Mouse (Mus musculus) cerebral cortex, adult 2 months (tissue): ENCODE results near the gene Tnfrsf12a.

Experiments
- WGBS: fragments of 180-500 bp; shearing (Covaris S2); methylation state at CpG from one replicate; pipeline ENCODE4 v1.1.7; 2018; 5-methylcytosine and 5-hydroxymethylcytosine counted together

Gene Tnfrsf12a

DNA sequence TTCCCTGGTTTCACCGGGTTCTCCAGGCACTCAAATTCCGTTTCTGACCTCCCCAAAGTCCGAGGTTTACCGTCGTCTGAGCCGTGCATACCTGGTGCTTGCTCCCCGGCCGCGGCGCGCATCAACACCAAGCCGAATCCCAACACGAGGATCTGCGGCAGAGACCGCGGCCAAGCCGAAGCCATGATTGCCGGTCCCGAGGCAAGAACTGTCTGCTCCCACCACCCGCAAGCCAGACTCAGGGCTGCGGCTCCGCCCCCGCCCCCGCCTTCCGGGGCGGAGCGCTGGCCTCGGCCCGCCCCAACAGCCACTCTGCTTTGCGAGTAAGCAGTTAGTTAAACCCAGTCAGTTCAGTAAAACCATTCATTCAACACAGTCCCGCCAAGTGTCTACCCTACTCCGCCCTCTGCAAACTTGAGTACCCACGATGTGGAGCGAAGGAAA lies at the start of gene Tnfrsf12a:
TSS of gene Tnfrsf12a (minus strand) at position 233 of the 444 bp plus-strand sequence.
- WGBS, result 1% methylated on average over 34 of the region's 34 CpGs

DNA sequence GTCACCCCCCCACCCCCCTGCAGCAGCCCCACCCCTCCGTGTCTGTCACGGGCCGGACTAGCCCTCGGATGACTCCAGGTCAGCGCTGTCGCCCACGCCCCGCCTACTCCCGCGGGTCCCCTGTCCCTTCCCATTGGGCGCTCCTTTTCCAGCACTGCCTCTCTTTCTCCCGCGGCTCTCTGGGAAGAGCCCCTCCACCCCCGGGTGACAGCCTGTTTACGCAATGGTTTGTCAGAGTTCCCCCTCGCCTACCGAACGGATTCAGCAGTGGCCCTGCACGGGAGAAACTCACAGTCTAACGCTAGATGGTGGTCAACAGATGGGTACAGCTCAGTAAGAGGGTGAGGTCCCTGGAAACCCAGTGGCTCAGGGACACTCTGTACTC lies 49.5 kb upstream of the Tnfrsf12a start:
- under 1% methylated on average over 19 of the region's 20 CpGs for WGBS

DNA sequence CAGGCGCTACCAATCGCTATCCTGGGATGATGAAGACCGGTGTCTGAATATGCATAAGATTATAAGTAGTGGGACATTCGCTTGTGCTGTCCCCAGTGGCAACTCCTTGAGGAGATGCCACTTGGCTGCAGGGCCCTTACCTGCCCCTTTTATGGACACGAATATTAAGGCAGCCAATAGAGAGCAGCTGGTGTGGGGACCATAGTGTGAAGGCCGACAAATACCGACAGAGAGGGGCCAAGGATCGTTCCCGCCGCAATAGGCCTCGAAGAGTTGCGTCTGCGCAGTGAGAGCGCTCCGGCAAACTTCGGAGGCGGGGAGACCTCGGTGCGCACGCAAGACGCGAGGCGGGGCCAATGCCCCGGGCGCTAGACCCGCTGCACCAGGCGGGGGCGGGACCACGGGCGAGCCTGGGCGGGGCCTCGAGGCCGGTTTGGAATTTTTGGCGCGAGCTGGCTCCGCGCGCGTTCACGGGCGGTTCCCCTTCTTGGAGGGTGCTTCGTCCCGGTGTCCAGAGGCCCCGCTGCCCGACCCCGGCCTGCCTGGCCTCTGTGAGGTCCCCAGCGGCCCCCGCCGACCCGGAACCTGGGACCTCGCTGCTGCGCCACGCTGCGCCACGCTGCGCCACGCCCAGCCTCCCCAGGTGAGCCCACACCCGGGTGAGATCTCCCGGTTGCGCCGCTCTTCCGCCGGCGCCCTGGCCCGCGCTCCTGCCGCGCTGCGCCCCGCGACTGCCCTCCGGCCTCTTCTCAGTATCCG lies 48.9 kb upstream of the Tnfrsf12a start, which contains the start of gene Pkmyt1:
TSS of gene Pkmyt1 (plus strand) at position 338 of the 759 bp plus-strand sequence.
- under 1% methylated on average over 72 of the region's 73 CpGs for WGBS

DNA sequence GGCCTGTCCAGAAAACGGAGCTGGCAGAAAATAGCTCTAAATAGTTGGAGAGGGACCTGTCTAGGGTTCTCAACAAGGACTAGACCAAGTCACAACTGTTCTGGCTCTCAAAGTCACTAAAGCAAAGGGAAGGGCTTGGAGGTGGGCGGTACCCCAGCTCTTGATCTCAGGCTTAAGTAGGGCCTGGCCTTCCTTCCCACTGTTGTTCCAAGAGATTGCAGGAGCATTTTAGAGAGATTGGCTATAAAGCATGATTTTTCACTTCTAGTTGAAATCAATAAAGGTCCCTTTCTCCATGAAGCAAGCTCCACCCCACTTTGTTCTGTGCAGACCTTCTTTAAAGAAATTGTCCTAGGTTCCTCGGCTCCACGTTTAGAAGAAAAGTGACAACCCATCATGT lies 48.2 kb upstream of the Tnfrsf12a start:
- WGBS, result 60% methylated on average over 4 of the region's 4 CpGs

DNA sequence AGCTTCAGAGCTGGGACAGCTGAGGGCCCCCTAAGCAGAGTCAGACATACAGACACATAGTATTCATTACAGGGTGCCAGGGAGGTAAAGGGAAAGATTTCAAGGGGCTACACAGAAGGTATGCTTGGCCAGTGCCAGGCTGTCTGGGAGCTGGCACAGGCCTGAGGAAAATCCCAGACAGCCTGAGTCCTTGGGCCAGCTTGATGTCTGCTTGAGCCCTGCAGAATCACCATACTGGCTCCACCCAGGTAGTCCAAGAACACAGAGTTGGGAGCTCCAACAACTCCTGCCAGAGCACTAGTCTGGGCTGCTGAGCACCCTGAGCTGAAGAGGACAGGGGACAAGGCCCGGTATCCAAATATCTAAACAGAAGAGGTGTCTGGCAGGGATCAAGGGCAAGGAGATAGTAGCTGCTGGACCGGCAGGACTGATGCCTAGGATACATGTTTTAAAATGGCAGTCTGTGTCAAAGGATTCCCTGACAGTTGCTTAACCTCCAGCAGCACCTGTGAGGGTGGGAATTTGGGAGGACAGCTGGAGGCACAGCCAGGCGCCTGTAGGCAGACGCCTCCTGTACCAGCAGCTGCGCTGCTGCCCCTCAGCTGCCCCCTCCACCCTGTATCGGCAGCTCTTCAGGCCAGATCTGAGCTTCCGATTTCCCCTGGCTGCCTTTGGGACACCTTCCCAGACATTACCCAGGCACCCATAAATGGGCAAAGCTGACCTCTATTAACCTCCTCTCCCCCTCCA lies 45.3 kb upstream of the Tnfrsf12a start, which contains the start of gene 1520401A03Rik:
TSS of gene 1520401A03Rik (minus strand) at position 408 of the 750 bp plus-strand sequence.
- 93% methylated on average over 7 of the region's 7 CpGs for WGBS

DNA sequence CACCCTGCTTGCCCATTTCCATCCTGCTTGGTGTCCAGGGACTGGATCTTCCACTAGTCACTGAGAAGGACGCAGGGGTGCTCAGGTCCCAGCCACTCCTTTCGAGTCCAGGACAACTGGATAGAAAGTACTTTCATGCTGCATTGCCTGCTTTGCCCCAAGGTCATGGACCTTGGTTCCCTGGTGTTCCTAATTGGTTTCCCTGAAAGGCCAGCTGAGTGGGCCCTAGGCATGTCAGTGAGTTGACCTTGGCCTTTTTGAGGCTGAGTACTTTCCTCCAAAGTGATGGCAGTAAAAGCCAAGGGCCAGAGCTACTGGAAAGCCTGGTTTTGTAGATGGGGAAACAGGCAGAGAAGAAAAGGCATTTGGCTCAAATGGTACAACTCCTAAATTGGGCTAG lies 44.6 kb upstream of the Tnfrsf12a start:
- WGBS, result 92% methylated on average over 2 of the region's 2 CpGs

DNA sequence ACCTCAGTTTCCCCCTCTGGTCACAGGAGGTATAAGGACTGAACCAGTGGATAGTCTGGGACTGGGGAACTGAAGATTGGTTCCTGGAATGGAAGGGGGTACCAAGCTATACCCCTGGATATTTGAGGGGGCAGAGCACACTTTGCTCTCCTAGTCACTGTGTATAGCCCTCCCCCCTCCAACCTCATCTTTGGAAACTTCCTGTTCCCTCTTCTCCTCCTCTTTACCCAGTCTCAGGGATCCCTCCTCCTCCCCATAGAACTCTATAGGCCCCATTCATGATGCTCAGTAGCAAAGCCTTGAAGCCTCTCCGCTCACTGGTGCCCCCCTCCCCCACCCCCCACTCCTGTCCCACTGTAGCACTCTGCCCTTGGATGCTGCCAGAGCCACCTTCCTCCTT lies 42.2 kb upstream of the Tnfrsf12a start:
- 43% methylated on average over 1 of the region's 1 CpGs for WGBS

DNA sequence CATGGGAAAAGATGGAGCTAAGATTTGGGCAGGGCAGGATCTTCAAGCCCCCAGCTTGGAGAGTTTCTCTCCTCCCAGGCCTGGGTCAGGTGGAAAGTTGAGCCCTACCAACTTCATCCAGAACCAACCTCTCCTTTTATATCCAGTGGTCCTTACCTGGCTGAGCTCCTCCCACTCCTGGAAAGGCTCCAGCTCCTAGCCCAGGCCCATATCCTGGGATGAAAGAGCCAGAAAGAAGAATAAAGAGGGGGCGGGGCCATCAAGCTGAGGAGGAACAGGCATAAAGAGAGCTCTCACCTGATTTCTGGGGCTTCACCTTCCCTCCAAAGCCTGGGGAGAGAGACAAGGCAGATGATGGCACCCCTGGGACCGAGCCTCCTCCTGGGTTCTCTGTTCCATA lies 39.7 kb upstream of the Tnfrsf12a start:
- WGBS, result 83% methylated on average over 2 of the region's 2 CpGs

DNA sequence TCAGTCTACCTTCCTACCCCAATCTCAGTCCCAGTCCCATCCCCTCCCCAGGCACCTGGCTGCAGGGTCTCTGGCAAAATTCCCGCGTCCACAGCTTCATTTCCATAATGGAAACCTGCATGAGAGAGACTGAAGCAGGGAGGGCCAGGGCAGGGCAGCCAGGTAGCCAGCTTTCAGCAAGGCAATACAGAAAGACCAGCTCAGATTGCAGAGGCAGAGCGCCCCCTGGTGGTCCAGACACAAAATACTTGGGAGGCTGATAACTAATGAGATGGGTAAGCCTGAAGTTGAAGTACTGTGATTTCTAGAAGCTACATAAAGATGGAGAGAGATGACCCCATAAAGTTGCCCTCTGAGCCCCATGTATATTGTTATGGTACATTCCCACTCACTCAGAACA lies 28.9 kb upstream of the Tnfrsf12a start:
- WGBS, result 16% methylated on average over 3 of the region's 3 CpGs

DNA sequence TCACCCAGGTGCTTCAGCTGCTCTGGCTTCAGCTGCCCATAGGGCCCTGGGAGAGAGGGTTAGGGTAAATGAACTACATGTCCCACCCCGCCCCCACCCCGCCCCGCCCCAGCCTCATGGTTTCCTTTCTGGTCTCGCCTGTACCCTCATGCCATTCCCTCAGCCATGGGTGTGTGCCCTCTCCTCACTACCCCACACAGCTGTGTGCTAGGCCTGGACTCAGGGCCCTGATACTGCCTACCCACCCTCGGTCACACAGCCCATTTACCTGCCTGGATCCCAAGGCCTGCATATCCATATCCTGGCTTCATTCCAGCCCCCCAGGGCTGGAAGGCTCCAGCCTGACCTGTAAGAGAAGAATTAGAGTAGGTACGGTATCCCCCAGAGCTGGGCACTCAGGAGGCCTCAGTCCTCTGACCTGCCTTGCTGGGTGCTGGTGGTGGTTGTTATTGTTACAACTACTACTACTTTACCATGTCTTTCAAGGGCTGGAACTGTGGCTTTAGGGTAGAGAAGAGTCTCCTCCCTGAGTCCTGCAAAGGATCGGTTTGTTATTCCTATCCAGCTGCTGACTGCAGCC lies 28.3 kb upstream of the Tnfrsf12a start:
- WGBS, result 81% methylated on average over 7 of the region's 7 CpGs

DNA sequence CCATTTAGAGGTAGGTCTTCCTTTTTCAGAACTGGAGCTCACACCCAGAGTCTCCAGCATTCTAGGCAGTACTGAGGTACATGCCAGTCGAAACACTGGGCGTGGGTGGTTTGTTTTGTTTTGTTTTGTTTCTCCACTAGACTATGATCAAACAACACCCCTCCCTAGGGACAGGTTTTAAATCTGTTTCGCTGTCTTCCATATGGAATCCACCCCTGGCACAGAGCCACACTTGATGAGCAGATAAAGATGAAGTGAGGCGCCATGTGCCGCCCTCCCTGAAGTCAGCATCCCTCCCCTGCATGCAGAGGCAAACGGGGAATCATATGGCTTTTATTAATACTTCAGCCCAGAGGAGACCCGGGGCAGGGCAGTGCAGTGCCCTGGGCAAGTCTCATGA lies 27.5 kb upstream of the Tnfrsf12a start:
- WGBS, result 34% methylated on average over 7 of the region's 7 CpGs

DNA sequence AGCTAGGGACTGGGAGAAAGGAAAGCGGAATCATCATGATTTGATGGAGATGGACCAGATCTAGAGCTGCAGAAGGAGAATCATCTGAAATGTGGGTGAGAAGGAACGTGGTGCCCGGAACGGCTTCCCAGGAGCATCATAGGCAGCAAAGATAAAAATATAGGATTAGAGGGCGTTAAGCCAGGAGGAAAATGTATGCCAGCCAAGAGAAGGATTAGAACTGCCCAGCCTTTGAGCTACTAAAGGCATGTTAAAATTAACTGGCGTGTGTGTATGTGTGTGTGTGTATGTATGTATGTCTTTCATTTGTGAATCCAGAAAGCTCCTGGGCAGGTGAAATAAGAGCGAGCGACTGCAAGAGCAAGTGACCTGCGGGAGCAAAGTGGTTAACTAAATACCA lies 26.0 kb upstream of the Tnfrsf12a start:
- 63% methylated on average over 9 of the region's 9 CpGs for WGBS

DNA sequence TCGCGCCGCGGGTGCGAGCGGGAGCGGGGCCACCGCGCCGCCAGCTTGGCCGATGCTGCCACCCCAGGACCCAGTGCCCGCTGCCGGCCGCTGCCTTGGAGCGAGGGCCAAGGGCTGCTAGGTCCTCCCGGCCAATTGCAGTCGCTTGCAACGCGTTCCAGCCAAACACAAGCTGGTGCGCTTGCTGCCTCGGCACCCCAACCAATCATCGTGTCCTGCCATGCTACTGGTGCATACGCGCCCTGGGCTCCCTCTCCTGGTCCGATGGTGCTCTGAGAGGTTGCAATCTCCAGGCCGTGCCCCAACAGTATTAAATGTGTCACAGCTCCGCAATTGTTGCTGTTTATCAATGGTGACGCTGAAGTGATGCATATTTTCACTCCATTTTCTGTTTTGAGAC lies 22.8 kb upstream of the Tnfrsf12a start:
- under 1% methylated on average over 28 of the region's 28 CpGs for WGBS

DNA sequence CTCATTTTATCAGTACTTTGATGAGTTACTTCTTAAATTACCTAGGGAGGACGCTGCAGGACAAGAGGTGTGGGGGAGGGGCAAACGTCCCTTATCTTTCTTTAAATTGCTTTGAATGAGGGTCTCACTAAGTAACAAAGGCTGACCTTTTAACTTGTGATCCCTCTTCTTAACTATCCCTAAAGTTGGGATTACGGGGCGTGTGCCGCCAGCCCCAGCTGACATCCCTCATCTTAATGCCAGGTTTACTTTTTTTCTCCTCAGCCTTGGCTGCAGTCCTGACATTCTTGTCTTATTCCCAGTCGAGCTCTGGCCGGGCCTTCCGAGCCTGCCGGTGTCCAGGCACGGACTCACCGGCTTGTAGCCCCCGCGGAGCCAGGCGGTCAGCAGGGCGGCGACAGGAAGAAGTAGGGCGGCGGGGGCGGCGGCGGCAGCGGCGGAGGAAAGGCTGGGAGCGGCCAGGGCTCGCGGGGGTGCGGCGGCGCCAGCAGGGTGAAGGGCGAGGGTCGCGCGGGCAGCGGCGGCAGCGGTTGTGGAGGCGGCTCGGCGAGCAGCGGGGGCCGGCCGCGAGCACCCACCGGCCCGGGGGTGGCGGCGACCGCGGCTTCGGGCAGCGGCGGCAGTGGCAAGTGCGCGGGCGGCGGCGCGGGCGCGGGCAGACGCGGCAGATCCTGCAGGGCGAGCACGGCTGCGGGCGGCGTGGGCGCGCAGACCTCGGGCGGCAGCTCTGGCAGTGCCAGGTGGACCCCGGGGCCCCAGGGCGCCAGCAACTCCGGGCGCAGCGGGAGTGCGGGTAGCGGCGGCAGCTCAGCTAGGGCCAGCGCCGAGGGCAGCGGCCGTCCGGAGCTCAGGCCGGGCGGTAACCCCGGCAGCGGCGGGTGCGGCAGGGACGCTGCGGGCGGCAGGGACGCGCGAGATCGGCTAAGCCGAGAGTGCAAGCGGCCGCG lies 22.1 kb upstream of the Tnfrsf12a start:
- WGBS, result under 1% methylated on average over 93 of the region's 101 CpGs

DNA sequence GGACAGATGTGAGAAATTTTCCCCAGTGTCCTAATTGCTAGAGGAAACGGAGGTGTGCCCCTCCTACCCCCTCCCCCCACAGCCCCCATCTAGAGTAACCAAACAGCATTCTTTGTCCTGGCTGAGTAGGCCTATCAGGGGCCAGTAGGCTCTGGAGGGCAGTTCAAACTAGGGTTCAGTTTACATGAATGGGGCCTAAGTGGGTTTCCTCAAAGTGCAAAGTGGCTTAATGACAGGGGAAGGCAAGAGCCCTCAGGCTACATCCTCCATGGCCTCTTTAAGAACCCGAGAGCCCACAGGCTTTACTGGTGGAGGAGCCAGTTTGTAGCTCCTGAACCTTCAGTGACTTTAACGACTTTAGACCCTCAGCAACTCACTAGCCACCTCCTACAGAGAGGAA lies 18.5 kb upstream of the Tnfrsf12a start:
- 71% methylated on average over 3 of the region's 3 CpGs for WGBS

DNA sequence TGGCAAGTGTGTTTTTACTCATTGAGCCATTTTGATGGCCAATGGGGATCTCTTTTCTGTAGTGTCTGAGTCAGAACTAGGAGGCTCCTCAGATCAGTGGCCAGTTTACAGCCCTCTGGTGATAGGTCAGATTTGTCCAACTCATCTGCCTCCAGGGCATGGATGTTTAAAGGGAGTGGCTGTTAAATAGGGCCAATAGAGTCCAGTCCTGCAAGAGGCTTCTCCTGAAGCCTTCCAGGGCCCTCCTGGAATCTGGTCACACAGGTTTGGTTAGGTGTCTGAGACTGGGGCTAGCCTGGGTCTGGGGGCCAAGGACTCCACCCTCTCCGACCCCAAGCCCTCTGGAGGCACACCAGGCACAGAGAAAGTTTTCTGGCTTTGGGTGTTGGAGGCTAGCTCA lies 17.2 kb upstream of the Tnfrsf12a start:
- WGBS, result 73% methylated on average over 1 of the region's 1 CpGs

DNA sequence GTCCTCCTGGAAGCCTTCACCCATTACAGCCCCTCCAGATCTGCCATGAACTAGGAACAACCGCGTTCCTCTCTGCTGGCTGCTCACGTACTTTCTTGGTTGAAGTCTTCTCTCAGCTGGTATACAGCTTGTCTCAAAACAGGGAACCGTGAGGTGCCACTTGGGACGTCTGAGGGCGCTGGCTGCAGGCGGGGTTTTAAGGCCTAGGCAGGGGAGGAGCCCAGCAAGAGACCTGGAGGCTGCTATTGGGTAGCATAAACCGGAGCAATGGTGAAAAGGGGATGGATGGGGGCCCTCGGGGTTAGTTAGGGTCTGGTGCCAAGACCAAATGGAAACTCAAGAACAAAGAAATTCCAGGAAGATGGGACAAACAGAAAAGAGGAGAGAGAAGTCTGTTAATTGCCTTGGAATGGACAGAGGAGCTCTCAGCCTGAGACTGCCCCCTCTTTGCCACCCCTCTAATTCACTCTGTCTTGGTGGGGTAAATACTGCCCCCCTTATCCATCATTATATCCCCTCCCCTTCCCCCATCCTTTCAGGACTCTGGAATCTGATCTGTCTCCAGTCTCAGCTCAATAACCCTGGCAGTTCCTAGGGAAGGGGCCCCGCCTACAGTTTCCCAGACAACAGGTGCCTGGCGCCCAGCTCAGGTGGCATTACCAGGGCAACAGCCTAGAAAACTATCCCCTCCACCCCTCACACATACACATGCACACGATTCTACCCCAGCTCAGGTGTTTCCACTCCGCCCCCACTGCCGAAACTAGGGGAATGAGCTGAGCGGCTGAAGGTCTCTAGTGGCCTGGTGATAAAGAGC lies 6.8 kb upstream of the Tnfrsf12a start, which contains the start of gene Cldn9:
TSS of gene Cldn9 (minus strand) at position 171 of the 817 bp plus-strand sequence.
- WGBS, result 56% methylated on average over 15 of the region's 15 CpGs

DNA sequence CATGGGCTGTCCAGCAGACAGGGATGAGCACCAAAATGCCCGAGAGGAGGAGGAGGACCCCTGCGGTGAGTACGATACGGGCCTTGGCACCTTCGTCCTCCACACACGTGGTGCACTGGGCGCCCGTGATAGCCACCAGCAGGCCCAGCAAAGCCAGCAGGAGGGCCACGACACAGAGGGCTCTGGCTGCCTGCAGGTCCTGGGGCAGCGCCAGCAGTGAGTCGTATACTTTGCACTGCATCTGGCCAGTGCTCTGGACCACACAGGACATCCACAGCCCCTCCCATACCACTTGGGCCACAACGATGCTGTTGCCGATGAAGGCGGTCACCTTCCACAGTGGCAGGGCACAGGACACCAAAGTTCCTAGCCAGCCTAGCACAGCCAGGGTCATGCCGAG lies 6.0 kb upstream of the Tnfrsf12a start:
- 41% methylated on average over 15 of the region's 15 CpGs for WGBS

DNA sequence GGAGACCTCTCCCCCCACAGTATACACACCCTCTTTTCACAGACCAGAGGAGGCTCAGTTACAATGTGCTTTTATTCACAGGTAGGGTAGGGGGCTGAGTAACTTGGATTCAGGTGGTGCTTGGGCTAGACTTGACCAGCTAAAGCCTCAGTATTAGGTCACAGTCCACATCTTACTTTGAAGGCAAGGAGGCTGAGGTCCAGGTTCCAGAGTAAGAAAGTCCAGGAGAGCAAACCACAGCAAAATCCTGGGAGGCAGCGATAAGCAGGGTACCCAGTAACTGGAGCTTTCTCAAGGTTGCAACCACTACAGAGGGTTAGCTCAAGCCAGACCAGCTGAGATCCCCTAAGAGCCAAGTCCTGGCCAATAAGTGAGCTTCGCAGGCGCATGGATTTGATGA lies 5.3 kb upstream of the Tnfrsf12a start:
- WGBS, result 86% methylated on average over 3 of the region's 3 CpGs

DNA sequence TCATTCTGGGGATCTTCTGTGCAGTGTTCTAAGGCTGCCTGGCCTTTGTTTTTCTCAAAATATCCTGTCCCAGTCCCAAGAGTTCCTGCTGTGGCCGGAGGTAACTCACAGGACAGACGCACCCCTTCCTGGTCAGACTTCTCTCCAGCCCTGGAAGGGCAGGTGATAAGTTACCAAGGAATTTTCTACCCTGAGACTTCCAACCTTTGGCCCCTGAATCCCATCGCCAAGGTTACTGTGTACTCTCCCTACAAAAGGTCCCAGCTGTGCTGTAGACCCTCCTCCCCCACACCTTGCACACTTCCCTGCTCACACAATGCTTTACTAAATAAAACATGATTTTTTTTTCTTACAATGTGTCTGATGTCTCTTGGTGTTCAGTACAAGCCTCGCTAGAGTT lies 4.8 kb upstream of the Tnfrsf12a start:
- 78% methylated on average over 4 of the region's 4 CpGs for WGBS
